Comparison of ENCODE assay signal across 23 mouse cellular contexts in the genomic region with DNA sequence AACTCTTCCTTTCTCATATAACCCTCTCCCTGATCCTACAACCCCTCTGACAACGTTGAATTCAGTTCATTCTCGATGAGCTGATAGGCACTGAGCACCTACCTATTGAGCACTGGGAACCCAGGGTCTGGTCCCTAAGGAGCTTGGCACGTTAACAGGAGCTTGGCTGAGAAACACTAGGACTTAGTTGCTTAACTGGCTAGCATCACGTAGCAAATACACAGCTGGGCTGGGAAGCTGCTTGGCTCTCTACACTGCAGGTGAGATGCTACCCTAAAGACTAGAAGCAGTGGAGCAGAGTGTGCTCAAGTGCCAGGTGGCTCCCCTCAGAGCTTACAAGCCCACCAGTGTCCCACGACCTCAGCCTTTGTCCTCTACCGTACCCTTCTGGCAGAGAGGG. TPM values are rescaled to one million over a fixed set of nuclear protein-coding genes. Genes with fewer than 3 reads are reported as not detected.
DNase-seq lines count a peak whose midpoint lies in the region; ATAC-seq and TF ChIP-seq lines count a peak whose summit lies in the region.
"Had no signal": no experiment of that assay in that cellular context is flagged by ENCODE, and none has a peak within 500 bp of the region (broad histone marks: within the 10 kb centered on the region; RNA-seq: fewer than 3 reads in every experiment).

No protein-coding gene starts in this region.

- TF ChIP-seq CTCF in kidney, adult 2 months (conservative IDR thresholded peaks at IDR 0.05; ENCODE audit: insufficient read depth, insufficient read length, low read depth, low read length), result no peak
- no peak for TF ChIP-seq CTCF in lung, adult 2 months (IDR thresholded peaks at IDR 0.05; ENCODE audit: insufficient read depth, low read length)

- H3K4me2 ChIP-seq in forebrain, embryonic 14.5 days (ENCODE audit: low read length), result no peak overlapping the region
- H3K4me2 ChIP-seq in lung, embryonic 16.5 days (ENCODE audit: low read depth, low read length), result no peak overlapping the region
- H3K4me2 ChIP-seq in embryonic facial prominence, embryonic 13.5 days, result no peak overlapping the region
- H3K4me2 ChIP-seq: forebrain, embryonic 15.5 days; hindbrain, embryonic 13.5 days; liver, embryonic 15.5 days; midbrain, embryonic 15.5 days; neural tube, embryonic 12.5 days had no signal

- 0 out of 2 replicates have a peak overlapping the region, but pooled peaks have one; percentile 35 for H3K27ac ChIP-seq in forebrain, embryonic 10.5 days
- no peak overlapping the region for H3K27ac ChIP-seq in forebrain, embryonic 14.5 days (ENCODE audit: low read depth, low read length)
- peak overlapping the region; percentile 49 for H3K27ac ChIP-seq in kidney, adult 2 months (ENCODE audit: insufficient read depth, low read depth, low read length)
- peak overlapping the region; percentile 22 for H3K27ac ChIP-seq in lung, embryonic 16.5 days (ENCODE audit: low read length)
- peak overlapping the region; percentile 44 for H3K27ac ChIP-seq in embryonic facial prominence, embryonic 13.5 days
- H3K27ac ChIP-seq: forebrain, embryonic 15.5 days; hindbrain, embryonic 13.5 days; limb, embryonic 10.5 days; liver, embryonic 15.5 days; midbrain, embryonic 15.5 days; neural tube, embryonic 12.5 days had no signal

- no peak for TF ChIP-seq POLR2A in kidney, adult 2 months (IDR thresholded peaks at IDR 0.05; ENCODE audit: low read depth, low read length)
- TF ChIP-seq POLR2A in lung, adult 2 months (IDR thresholded peaks at IDR 0.05; ENCODE audit: borderline replicate concordance, extremely low read depth, low read depth, low read length), result no peak

- H3K4me3 ChIP-seq in forebrain, embryonic 10.5 days, result no peak overlapping the region
- H3K4me3 ChIP-seq in forebrain, embryonic 14.5 days (ENCODE audit: low read depth, low read length), result no peak overlapping the region
- H3K4me3 ChIP-seq in kidney, adult 2 months (ENCODE audit: insufficient read depth, low read depth, low read length), result no peak overlapping the region
- no peak overlapping the region for H3K4me3 ChIP-seq in lung, embryonic 16.5 days (ENCODE audit: low read length)
- no peak overlapping the region for H3K4me3 ChIP-seq in lung, adult 2 months (replicated peaks; ENCODE audit: extremely low read depth, low read depth, low read length)
- H3K4me3 ChIP-seq in embryonic facial prominence, embryonic 13.5 days, result no peak overlapping the region
- H3K4me3 ChIP-seq: forebrain, embryonic 15.5 days; hindbrain, embryonic 13.5 days; limb, embryonic 10.5 days; liver, embryonic 15.5 days; megakaryocyte, embryonic 14.5 days; midbrain, embryonic 15.5 days; neural tube, embryonic 12.5 days had no signal

- H3K9ac ChIP-seq in forebrain, embryonic 14.5 days (ENCODE audit: low read length), result no peak overlapping the region
- H3K9ac ChIP-seq in lung, embryonic 16.5 days (ENCODE audit: low read length), result no peak overlapping the region
- no peak overlapping the region for H3K9ac ChIP-seq in embryonic facial prominence, embryonic 13.5 days
- H3K9ac ChIP-seq: forebrain, embryonic 15.5 days; hindbrain, embryonic 13.5 days; liver, embryonic 15.5 days; midbrain, embryonic 15.5 days; neural tube, embryonic 12.5 days had no signal

- no peak for DNase-seq in forebrain, embryonic 10.5 days (ENCODE audit: extremely low spot score, low spot score)
- DNase-seq in forebrain, embryonic 14.5 days (ENCODE audit: low spot score), result no peak
- DNase-seq in kidney, adult 2 months, result peak; percentile 33
- no peak for DNase-seq in kidney, adult 18-20 months
- no peak for DNase-seq in lung, adult 2 months
- no peak for DNase-seq in heart, adult 8-10 months (ENCODE audit: low spot score)
- DNase-seq: adrenal gland, adult 8-10 months; cerebellum, adult 11-12 months; cerebellum, postnatal 14 days; gastrocnemius, postnatal 10 days; heart, adult 18-20 months; liver had no signal

- H3K9me3 ChIP-seq in forebrain, embryonic 10.5 days, result no peaks in the 10 kb centered on the region
- H3K9me3 ChIP-seq in forebrain, embryonic 14.5 days (replicated peaks; ENCODE audit: control insufficient read depth, low read length), result no peaks in the 10 kb centered on the region
- no peaks in the 10 kb centered on the region for H3K9me3 ChIP-seq in lung, embryonic 16.5 days (ENCODE audit: control insufficient read depth, low read length)
- no peaks in the 10 kb centered on the region for H3K9me3 ChIP-seq in embryonic facial prominence, embryonic 13.5 days
- H3K9me3 ChIP-seq: forebrain, embryonic 15.5 days; hindbrain, embryonic 13.5 days; limb, embryonic 10.5 days; liver, embryonic 15.5 days; megakaryocyte, embryonic 14.5 days; midbrain, embryonic 15.5 days; neural tube, embryonic 12.5 days had no signal

- WGBS in forebrain, embryonic 10.5 days, result 73% methylated on average over 6 of the region's 6 CpGs
- 80% methylated on average over 6 of the region's 6 CpGs for WGBS in forebrain, embryonic 14.5 days
- WGBS in kidney, adult 2 months, result 50% methylated on average over 6 of the region's 6 CpGs
- WGBS in lung, embryonic 16.5 days, result 35% methylated on average over 6 of the region's 6 CpGs
- 56% methylated on average over 6 of the region's 6 CpGs for WGBS in lung, adult 2 months
- WGBS in embryonic facial prominence, embryonic 13.5 days, result 58% methylated on average over 6 of the region's 6 CpGs

- H3K36me3 ChIP-seq in forebrain, embryonic 10.5 days (replicated peaks), result peaks cover 20% of the 10 kb centered on the region
- H3K36me3 ChIP-seq in forebrain, embryonic 14.5 days (ENCODE audit: control insufficient read depth, insufficient read depth, low read length), result 0 out of 2 replicates have a peak, but pooled peaks cover 5% of the 10 kb centered on the region
- H3K36me3 ChIP-seq in kidney, adult 2 months (ENCODE audit: control insufficient read depth, insufficient read depth, low read length), result no peaks in the 10 kb centered on the region
- no peaks in the 10 kb centered on the region for H3K36me3 ChIP-seq in lung, embryonic 16.5 days (ENCODE audit: control insufficient read depth, insufficient read depth, low read length)
- H3K36me3 ChIP-seq in embryonic facial prominence, embryonic 13.5 days, result peaks cover 13% of the 10 kb centered on the region; the same call in 1 of the 2 replicates
- H3K36me3 ChIP-seq: forebrain, embryonic 15.5 days; liver, embryonic 15.5 days; midbrain, embryonic 15.5 days had no signal

- H3K27me3 ChIP-seq in forebrain, embryonic 10.5 days (ENCODE audit: poor library complexity, severe bottlenecking), result no peaks in the 10 kb centered on the region
- H3K27me3 ChIP-seq in forebrain, embryonic 14.5 days (replicated peaks; ENCODE audit: control insufficient read depth, insufficient read depth, low read length), result no peaks in the 10 kb centered on the region
- no peaks in the 10 kb centered on the region for H3K27me3 ChIP-seq in kidney, adult 2 months (replicated peaks; ENCODE audit: control insufficient read depth, insufficient read depth, low read length)
- H3K27me3 ChIP-seq in lung, embryonic 16.5 days (ENCODE audit: control insufficient read depth, insufficient read depth, low read depth, low read length), result no peaks in the 10 kb centered on the region
- no peaks in the 10 kb centered on the region for H3K27me3 ChIP-seq in embryonic facial prominence, embryonic 13.5 days
- H3K27me3 ChIP-seq: forebrain, embryonic 15.5 days; hindbrain, embryonic 13.5 days; liver, embryonic 15.5 days; midbrain, embryonic 15.5 days; neural tube, embryonic 12.5 days had no signal

- H3K4me1 ChIP-seq in forebrain, embryonic 10.5 days, result peaks cover 14% of the 10 kb centered on the region
- no peaks in the 10 kb centered on the region for H3K4me1 ChIP-seq in forebrain, embryonic 14.5 days (ENCODE audit: control insufficient read depth, insufficient read depth, low read length)
- H3K4me1 ChIP-seq in kidney, adult 2 months (ENCODE audit: control insufficient read depth, insufficient read depth, low read length), result peaks cover 18% of the 10 kb centered on the region
- peaks cover 14% of the 10 kb centered on the region for H3K4me1 ChIP-seq in lung, embryonic 16.5 days (replicated peaks; ENCODE audit: control insufficient read depth, insufficient read depth, low read length)
- H3K4me1 ChIP-seq in lung, adult 2 months (ENCODE audit: control insufficient read depth, insufficient read depth, low read length), result no peaks in the 10 kb centered on the region
- H3K4me1 ChIP-seq in embryonic facial prominence, embryonic 13.5 days, result peaks cover 16% of the 10 kb centered on the region
- H3K4me1 ChIP-seq: forebrain, embryonic 15.5 days; liver, embryonic 15.5 days; midbrain, embryonic 15.5 days had no signal

- ATAC-seq in forebrain, embryonic 14.5 days, result no peak
- peak; percentile 24; the same call in 1 of the 2 replicates for ATAC-seq in lung, embryonic 16.5 days (ENCODE audit: low read depth)
- no peak for ATAC-seq in embryonic facial prominence, embryonic 13.5 days (ENCODE audit: insufficient number of reproducible peaks, insufficient read depth, low FRiP score, low TSS enrichment, low read depth)
- ATAC-seq: activated CD4-positive, CD25-positive, alpha-beta regulatory T cell, adult 4 months; forebrain, embryonic 15.5 days; inflammation-experienced regulatory T-cells, adult 6 months; midbrain, embryonic 15.5 days had no signal

RNA-seq across cellular contexts. Expression of gene Lsm3, which starts 16.9 kb away (rescaled TPM):
- 433 and 450 TPM in 2 replicates for polyA plus RNA-seq in forebrain, embryonic 10.5 days (2016; fragmentation: Nextera tagmentation; extraction: Ambion mirVana)
- polyA plus RNA-seq in forebrain, embryonic 14.5 days (2014; fragmentation: Nextera tagmentation; extraction: Ambion mirVana), result 200 and 264 TPM in 2 replicates
- 23.8 and 25.5 TPM in 2 replicates for polyA plus RNA-seq in kidney, adult 2 months (2012; rRNA removed)
- 245 and 255 TPM in 2 replicates for polyA plus RNA-seq in lung, embryonic 16.5 days (2015; fragmentation: Nextera tagmentation; extraction: Ambion mirVana)
- 7.7 and 10.8 TPM in 2 replicates for polyA plus RNA-seq in lung, adult 2 months (2012; rRNA removed)
- 281 and 293 TPM in 2 replicates for polyA plus RNA-seq in embryonic facial prominence, embryonic 13.5 days (2015; fragmentation: Nextera tagmentation; extraction: Ambion mirVana)
- 10 to 100 TPM; 61.4 to 69.1 (median 65.6) TPM for total RNA-seq in heart, adult 8-10 months (2022)

RNA-seq across cellular contexts. Expression of gene Xpc, which starts 17.0 kb away (rescaled TPM):
- 22.7 and 23.2 TPM in 2 replicates for polyA plus RNA-seq in forebrain, embryonic 10.5 days (2016; fragmentation: Nextera tagmentation; extraction: Ambion mirVana)
- polyA plus RNA-seq in forebrain, embryonic 14.5 days (2014; fragmentation: Nextera tagmentation; extraction: Ambion mirVana), result 17.5 and 19.7 TPM in 2 replicates
- polyA plus RNA-seq in kidney, adult 2 months (2012; rRNA removed), result 16.9 and 17.7 TPM in 2 replicates
- polyA plus RNA-seq in lung, embryonic 16.5 days (2015; fragmentation: Nextera tagmentation; extraction: Ambion mirVana), result 17.9 and 18.9 TPM in 2 replicates
- polyA plus RNA-seq in lung, adult 2 months (2012; rRNA removed), result 12.4 and 17.3 TPM in 2 replicates
- 20.9 and 21.0 TPM in 2 replicates for polyA plus RNA-seq in embryonic facial prominence, embryonic 13.5 days (2015; fragmentation: Nextera tagmentation; extraction: Ambion mirVana)
- total RNA-seq in heart, adult 8-10 months (2022), result 10 to 100 TPM in 3 of 4 experiments, 1 to 10 TPM in 1; 9.6 to 11.0 (median 10.7) TPM

RNA-seq across cellular contexts. Expression of gene Tmem43, which starts 59.2 kb away (rescaled TPM):
- 70.6 and 72.1 TPM in 2 replicates for polyA plus RNA-seq in forebrain, embryonic 10.5 days (2016; fragmentation: Nextera tagmentation; extraction: Ambion mirVana)
- 55.5 and 63.0 TPM in 2 replicates for polyA plus RNA-seq in forebrain, embryonic 14.5 days (2014; fragmentation: Nextera tagmentation; extraction: Ambion mirVana)
- 27.5 and 30.2 TPM in 2 replicates for polyA plus RNA-seq in kidney, adult 2 months (2012; rRNA removed)
- 52.4 and 57.1 TPM in 2 replicates for polyA plus RNA-seq in lung, embryonic 16.5 days (2015; fragmentation: Nextera tagmentation; extraction: Ambion mirVana)
- 65.2 and 79.5 TPM in 2 replicates for polyA plus RNA-seq in lung, adult 2 months (2012; rRNA removed)
- 59.0 and 61.7 TPM in 2 replicates for polyA plus RNA-seq in embryonic facial prominence, embryonic 13.5 days (2015; fragmentation: Nextera tagmentation; extraction: Ambion mirVana)
- total RNA-seq in heart, adult 8-10 months (2022), result 10 to 100 TPM; 22.0 to 29.4 (median 26.1) TPM

RNA-seq across cellular contexts. Expression of gene Chchd4, which starts 59.3 kb away (rescaled TPM):
- polyA plus RNA-seq in forebrain, embryonic 10.5 days (2016; fragmentation: Nextera tagmentation; extraction: Ambion mirVana), result 40.9 TPM in 2 replicates
- polyA plus RNA-seq in forebrain, embryonic 14.5 days (2014; fragmentation: Nextera tagmentation; extraction: Ambion mirVana), result 30.3 and 34.8 TPM in 2 replicates
- 12.7 and 16.0 TPM in 2 replicates for polyA plus RNA-seq in kidney, adult 2 months (2012; rRNA removed)
- polyA plus RNA-seq in lung, embryonic 16.5 days (2015; fragmentation: Nextera tagmentation; extraction: Ambion mirVana), result 22.2 and 23.8 TPM in 2 replicates
- polyA plus RNA-seq in lung, adult 2 months (2012; rRNA removed), result 3.5 and 4.4 TPM in 2 replicates
- 20.2 and 21.7 TPM in 2 replicates for polyA plus RNA-seq in embryonic facial prominence, embryonic 13.5 days (2015; fragmentation: Nextera tagmentation; extraction: Ambion mirVana)
- 10 to 100 TPM; 14.5 to 20.5 (median 16.6) TPM for total RNA-seq in heart, adult 8-10 months (2022)
